Mouse (Mus musculus): Measurements from ENCODE around the gene Necab2. TPM values are rescaled to one million over a fixed set of nuclear protein-coding genes. Genes with fewer than 3 reads are reported as not detected.

The Necab2 gene
- polyA plus RNA-seq, 1 experiment from 2014 or later = 16.3 TPM

- Histone ChIP-seq H3K27ac (replicated peaks) (no peak overlapping the region), H3K36me3 (no peaks in the 10 kb centered on the region), H3K9me3 (replicated peaks) (no peaks in the 10 kb centered on the region), H3K4me3 (no peak overlapping the region), H3K27me3 (ENCODE audit: low read depth, poor library complexity, severe bottlenecking) (no peaks in the 10 kb centered on the region), H3K4me1 (peaks cover 24% of the 10 kb centered on the region)
- no peak for DNase-seq (ENCODE audit: low spot score)
- 86% methylated on average over 7 of the region's 7 CpGs for WGBS
Measured at GRCm38 (mm10) chr8:119430690-119431089, 15.8 kb upstream of the Necab2 start.

- H3K27me3 ChIP-seq (ENCODE audit: low read depth, poor library complexity, severe bottlenecking) = no peaks in the 10 kb centered on the region
- no peak overlapping the region for H3K4me3 ChIP-seq
- H3K9me3 ChIP-seq (replicated peaks) = no peaks in the 10 kb centered on the region
- no peak for DNase-seq (ENCODE audit: low spot score)
- no peak overlapping the region for H3K27ac ChIP-seq (replicated peaks)
- no peaks in the 10 kb centered on the region for H3K36me3 ChIP-seq
- H3K4me1 ChIP-seq = peaks cover 32% of the 10 kb centered on the region
- 56% methylated on average over 3 of the region's 3 CpGs for WGBS
Measured at GRCm38 (mm10) chr8:119432372-119432771, 14.1 kb upstream of the Necab2 start.

GRCm38 (mm10) chr8:119433582-119434174 lies 12.8 kb upstream of the Necab2 start, which contains the start of gene Osgin1:
Osgin1 (plus strand) TSS chr8:119434124.
- Histone ChIP-seq H3K9me3 (replicated peaks) (no peaks in the 10 kb centered on the region), H3K27me3 (ENCODE audit: low read depth, poor library complexity, severe bottlenecking) (no peaks in the 10 kb centered on the region), H3K36me3 (no peaks in the 10 kb centered on the region), H3K4me1 (peaks cover 27% of the 10 kb centered on the region), H3K27ac (replicated peaks) (no peak within 1 kb of the TSS), H3K4me3 (no peak within 1 kb of the TSS)
- 92% methylated on average over 13 of the region's 13 CpGs for WGBS
- DNase-seq (ENCODE audit: low spot score) = no peak

- Histone ChIP-seq H3K9me3 (replicated peaks) (no peaks in the 10 kb centered on the region), H3K27ac (replicated peaks) (no peak overlapping the region), H3K4me3 (no peak overlapping the region), H3K4me1 (peaks cover 27% of the 10 kb centered on the region), H3K27me3 (ENCODE audit: low read depth, poor library complexity, severe bottlenecking) (peaks cover 8% of the 10 kb centered on the region; the same call in 1 of the 2 replicates), H3K36me3 (no peaks in the 10 kb centered on the region)
- 86% methylated on average over 6 of the region's 6 CpGs for WGBS
- no peak for DNase-seq (ENCODE audit: low spot score)
Measured at GRCm38 (mm10) chr8:119434569-119434968, 11.9 kb upstream of the Necab2 start.

- DNase-seq (ENCODE audit: low spot score) = no peak
- Histone ChIP-seq H3K9me3 (replicated peaks) (no peaks in the 10 kb centered on the region), H3K4me1 (peaks cover 35% of the 10 kb centered on the region), H3K36me3 (no peaks in the 10 kb centered on the region), H3K4me3 (no peak overlapping the region), H3K27ac (replicated peaks) (no peak overlapping the region), H3K27me3 (ENCODE audit: low read depth, poor library complexity, severe bottlenecking) (peaks cover 12% of the 10 kb centered on the region; the same call in 1 of the 2 replicates)
- WGBS = 83% methylated on average over 7 of the region's 7 CpGs
Measured at GRCm38 (mm10) chr8:119435527-119435926, 11.0 kb upstream of the Necab2 start.

GRCm38 (mm10) chr8:119436331-119436730 lies 10.2 kb upstream of the Necab2 start:
- H3K4me3 ChIP-seq = no peak overlapping the region
- no peak for DNase-seq (ENCODE audit: low spot score)
- H3K27ac ChIP-seq (replicated peaks) = no peak overlapping the region
- no peaks in the 10 kb centered on the region for H3K9me3 ChIP-seq (replicated peaks)
- H3K4me1 ChIP-seq = peaks cover 43% of the 10 kb centered on the region
- H3K27me3 ChIP-seq (ENCODE audit: low read depth, poor library complexity, severe bottlenecking) = peaks cover 16% of the 10 kb centered on the region; the same call in 1 of the 2 replicates
- WGBS = 90% methylated on average over 10 of the region's 10 CpGs
- no peaks in the 10 kb centered on the region for H3K36me3 ChIP-seq

GRCm38 (mm10) chr8:119436933-119437332 lies 9.6 kb upstream of the Necab2 start:
- WGBS = 34% methylated on average over 9 of the region's 9 CpGs
- Histone ChIP-seq H3K36me3 (no peaks in the 10 kb centered on the region), H3K27ac (replicated peaks) (0 out of 2 replicates have a peak overlapping the region, but pooled peaks have one; percentile 4), H3K27me3 (ENCODE audit: low read depth, poor library complexity, severe bottlenecking) (peaks cover 20% of the 10 kb centered on the region; the same call in 1 of the 2 replicates), H3K9me3 (replicated peaks) (no peaks in the 10 kb centered on the region), H3K4me3 (no peak overlapping the region), H3K4me1 (peaks cover 44% of the 10 kb centered on the region)
- no peak for DNase-seq (ENCODE audit: low spot score)

GRCm38 (mm10) chr8:119437506-119437905 lies 9.0 kb upstream of the Necab2 start:
- Histone ChIP-seq H3K9me3 (replicated peaks) (no peaks in the 10 kb centered on the region), H3K36me3 (no peaks in the 10 kb centered on the region), H3K4me1 (peaks cover 39% of the 10 kb centered on the region), H3K4me3 (no peak overlapping the region), H3K27ac (replicated peaks) (no peak overlapping the region), H3K27me3 (ENCODE audit: low read depth, poor library complexity, severe bottlenecking) (peaks cover 26% of the 10 kb centered on the region)
- DNase-seq (ENCODE audit: low spot score) = no peak
- WGBS = 75% methylated on average over 11 of the region's 11 CpGs

GRCm38 (mm10) chr8:119438876-119439275 lies 7.6 kb upstream of the Necab2 start:
- peaks cover 31% of the 10 kb centered on the region for H3K27me3 ChIP-seq (ENCODE audit: low read depth, poor library complexity, severe bottlenecking)
- H3K36me3 ChIP-seq = no peaks in the 10 kb centered on the region
- H3K27ac ChIP-seq (replicated peaks) = peak overlapping the region; percentile 28
- no peaks in the 10 kb centered on the region for H3K9me3 ChIP-seq (replicated peaks)
- DNase-seq (ENCODE audit: low spot score) = no peak
- H3K4me3 ChIP-seq = no peak overlapping the region
- 78% methylated on average over 6 of the region's 6 CpGs for WGBS
- H3K4me1 ChIP-seq = peaks cover 32% of the 10 kb centered on the region

GRCm38 (mm10) chr8:119439424-119439823 lies 7.1 kb upstream of the Necab2 start:
- Histone ChIP-seq H3K9me3 (replicated peaks) (no peaks in the 10 kb centered on the region), H3K27me3 (ENCODE audit: low read depth, poor library complexity, severe bottlenecking) (peaks cover 33% of the 10 kb centered on the region), H3K36me3 (no peaks in the 10 kb centered on the region), H3K4me1 (peaks cover 32% of the 10 kb centered on the region), H3K4me3 (no peak overlapping the region), H3K27ac (replicated peaks) (peak overlapping the region; percentile 28; the same call in 1 of the 2 replicates)
- no peak for DNase-seq (ENCODE audit: low spot score)
- 85% methylated on average over 2 of the region's 2 CpGs for WGBS

- Histone ChIP-seq H3K27me3 (ENCODE audit: low read depth, poor library complexity, severe bottlenecking) (peaks cover 37% of the 10 kb centered on the region), H3K4me1 (peaks cover 32% of the 10 kb centered on the region), H3K36me3 (no peaks in the 10 kb centered on the region), H3K9me3 (replicated peaks) (no peaks in the 10 kb centered on the region), H3K27ac (replicated peaks) (peak overlapping the region; percentile 55; the same call in 1 of the 2 replicates), H3K4me3 (no peak overlapping the region)
- WGBS = 67% methylated on average over 7 of the region's 7 CpGs
- no peak for DNase-seq (ENCODE audit: low spot score)
Measured at GRCm38 (mm10) chr8:119439893-119440249, 6.6 kb upstream of the Necab2 start.

- H3K27ac ChIP-seq (replicated peaks) = peak overlapping the region; percentile 55
- peaks cover 32% of the 10 kb centered on the region for H3K4me1 ChIP-seq
- H3K27me3 ChIP-seq (ENCODE audit: low read depth, poor library complexity, severe bottlenecking) = peaks cover 43% of the 10 kb centered on the region
- H3K4me3 ChIP-seq = peak overlapping the region; percentile 36
- WGBS = 14% methylated on average over 16 of the region's 16 CpGs
- H3K9me3 ChIP-seq (replicated peaks) = no peaks in the 10 kb centered on the region
- DNase-seq (ENCODE audit: low spot score) = peak; percentile 88
- H3K36me3 ChIP-seq = no peaks in the 10 kb centered on the region
Measured at GRCm38 (mm10) chr8:119440250-119440951, 6.1 kb upstream of the Necab2 start.

- H3K36me3 ChIP-seq = no peaks in the 10 kb centered on the region
- 45% methylated on average over 1 of the region's 1 CpGs for WGBS
- H3K4me1 ChIP-seq = peaks cover 34% of the 10 kb centered on the region
- no peak for DNase-seq (ENCODE audit: low spot score)
- no peak overlapping the region for H3K4me3 ChIP-seq
- H3K9me3 ChIP-seq (replicated peaks) = no peaks in the 10 kb centered on the region
- peaks cover 48% of the 10 kb centered on the region for H3K27me3 ChIP-seq (ENCODE audit: low read depth, poor library complexity, severe bottlenecking)
- no peak overlapping the region for H3K27ac ChIP-seq (replicated peaks)
Measured at GRCm38 (mm10) chr8:119440952-119441270, 5.6 kb upstream of the Necab2 start.
